Mouse (Mus musculus) cerebellum, adult 11 months (tissue): ENCODE data around the gene Cpox.

ENCODE experiments used
- DNase-seq: peaks from one replicate; pipeline ENCODE4 v3.0.0; 2022

The Cpox gene

DNA sequence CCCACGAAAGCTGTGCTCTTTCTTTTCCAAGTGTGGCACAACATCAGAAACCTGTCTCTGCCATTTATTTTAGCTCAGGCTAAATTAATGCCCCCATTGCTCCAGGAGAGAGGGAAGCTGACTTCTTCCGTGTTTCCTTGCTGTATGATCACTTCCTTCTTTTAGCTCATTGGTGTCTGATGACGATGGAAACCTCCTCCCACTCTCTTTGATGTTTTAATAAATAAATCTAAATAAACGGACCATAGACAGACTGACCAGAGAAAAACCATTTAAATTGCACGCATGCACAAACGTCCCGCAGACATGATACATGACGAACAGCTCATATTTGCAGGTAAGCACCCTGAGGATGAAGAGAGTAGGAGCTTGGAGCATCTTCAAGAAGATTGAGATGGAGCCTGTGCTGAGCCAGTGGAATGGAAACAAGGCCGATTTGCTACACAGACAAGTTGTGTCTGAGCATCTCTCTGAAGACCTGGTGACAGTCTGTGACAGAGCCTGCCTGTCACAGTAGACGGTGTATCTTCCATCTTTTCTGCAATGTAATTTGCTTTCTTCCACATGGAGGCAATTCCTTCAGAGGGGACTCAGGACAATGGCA is 32.3 kb downstream of the Cpox start:
- DNase-seq = no peak

DNA sequence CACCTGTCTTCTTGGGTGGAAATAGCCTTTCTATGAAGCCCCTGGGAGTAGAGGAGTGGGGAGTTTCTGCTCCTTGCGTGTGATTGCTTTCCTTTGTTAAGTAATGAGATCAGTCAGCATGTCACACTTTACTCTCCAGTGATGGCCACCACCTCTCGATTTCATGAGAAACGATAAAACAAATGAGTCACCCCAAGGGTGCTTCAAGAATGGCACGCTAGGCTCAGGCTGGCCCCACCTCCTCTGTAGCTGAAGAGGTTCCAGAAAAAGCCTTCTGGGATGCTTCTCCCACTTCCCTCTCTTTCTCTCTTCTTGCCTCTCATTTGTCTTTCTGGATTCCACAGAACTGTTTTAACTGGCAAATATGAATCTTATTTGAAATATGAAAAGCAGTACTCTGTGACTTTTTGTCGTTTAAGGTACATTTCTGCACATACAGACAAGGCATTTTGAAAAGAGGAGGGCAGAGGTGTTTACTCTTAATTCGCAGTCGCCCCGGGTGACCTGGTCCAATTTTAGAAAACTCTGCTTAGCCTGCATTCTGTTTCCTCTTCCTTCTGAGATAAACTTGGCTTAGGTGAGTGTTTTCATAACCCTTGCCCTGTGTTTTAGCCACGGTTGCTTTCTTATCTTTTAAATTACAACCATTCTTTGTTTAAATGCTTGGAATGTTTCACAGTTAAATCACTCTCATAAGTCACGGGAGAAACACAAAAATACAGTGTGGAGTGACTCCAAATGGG is 33.5 kb downstream of the Cpox start:
- DNase-seq = no peak

- no peak for DNase-seq
These were observed 34.9 kb downstream of the Cpox start for GRCm38 (mm10) chr16:58704999-58705398.

- DNase-seq = no peak
These were observed 37.3 kb downstream of the Cpox start for GRCm38 (mm10) chr16:58707276-58707905.

DNA sequence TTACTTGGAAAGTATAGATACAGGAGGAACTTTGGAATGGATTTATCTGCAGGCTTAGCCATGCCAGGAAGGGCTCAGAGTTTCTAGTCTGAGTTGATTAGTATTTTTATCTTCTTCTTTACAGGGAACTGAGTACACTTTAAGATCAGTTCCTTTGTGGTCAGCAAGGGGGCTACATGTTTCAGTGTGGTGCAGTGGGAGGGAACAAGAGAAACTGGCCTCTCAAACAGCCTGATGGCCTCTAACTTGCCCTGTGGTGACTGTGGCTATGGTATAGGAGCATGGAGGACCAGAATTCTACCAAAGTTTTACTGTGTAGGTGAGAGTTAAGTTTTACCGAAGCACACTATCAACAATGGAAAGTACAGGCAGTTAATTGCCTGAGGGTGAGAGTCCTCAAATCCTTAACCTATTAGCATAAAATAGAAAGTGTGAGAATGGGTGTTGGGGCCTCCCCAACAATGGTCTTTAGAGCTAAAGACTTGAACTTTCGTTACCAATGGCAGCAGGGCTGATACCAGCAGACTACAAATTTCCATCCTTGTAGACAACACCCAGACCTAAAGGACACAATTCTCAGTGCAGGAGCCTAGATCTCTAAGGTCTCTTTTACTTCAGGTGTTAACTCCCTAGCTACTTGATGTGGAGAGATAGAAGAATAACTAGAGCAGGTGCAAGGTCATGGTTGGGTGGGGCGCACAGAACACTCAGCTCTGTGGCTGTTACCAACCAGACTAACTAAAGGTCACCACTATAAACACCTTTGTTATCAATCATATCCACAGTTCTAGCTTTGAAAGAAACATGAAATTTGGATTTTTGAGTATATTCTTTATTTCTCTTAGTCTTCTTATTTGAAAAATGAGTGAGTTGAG is 38.7 kb downstream of the Cpox start:
- DNase-seq = no peak

GRCm38 (mm10) chr16:58709536-58709935 is 39.4 kb downstream of the Cpox start:
- DNase-seq = no peak

DNA sequence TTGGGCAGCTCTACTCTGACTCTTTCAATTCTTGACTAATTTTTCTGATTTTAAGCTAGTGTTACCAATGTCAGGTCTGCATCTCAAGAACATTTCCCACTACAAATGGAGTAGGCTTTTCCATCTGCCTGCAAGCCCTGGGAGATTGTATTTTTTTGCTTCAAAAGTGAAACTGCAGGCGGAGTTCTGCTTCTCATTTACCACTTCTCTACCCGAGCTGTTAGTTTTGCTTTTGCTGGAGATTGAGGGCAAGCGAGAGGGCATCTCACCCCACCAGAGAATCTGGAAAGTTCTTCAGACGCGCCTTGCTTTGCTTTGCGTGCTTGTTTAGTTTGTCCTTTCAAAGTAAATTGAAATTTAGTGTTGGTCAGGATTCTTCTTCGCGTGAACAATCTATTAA is 42.1 kb downstream of the Cpox start:
- no peak for DNase-seq

GRCm38 (mm10) chr16:58713128-58713527 is 43.0 kb downstream of the Cpox start:
- DNase-seq = no peak

- no peak for DNase-seq
These were observed 44.9 kb downstream of the Cpox start for GRCm38 (mm10) chr16:58715018-58715417.

GRCm38 (mm10) chr16:58718666-58719120 is 48.6 kb downstream of the Cpox start, which contains the start of gene Gpr15:
Gpr15 (minus strand) TSS chr16:58719070.
- no peak for DNase-seq

DNA sequence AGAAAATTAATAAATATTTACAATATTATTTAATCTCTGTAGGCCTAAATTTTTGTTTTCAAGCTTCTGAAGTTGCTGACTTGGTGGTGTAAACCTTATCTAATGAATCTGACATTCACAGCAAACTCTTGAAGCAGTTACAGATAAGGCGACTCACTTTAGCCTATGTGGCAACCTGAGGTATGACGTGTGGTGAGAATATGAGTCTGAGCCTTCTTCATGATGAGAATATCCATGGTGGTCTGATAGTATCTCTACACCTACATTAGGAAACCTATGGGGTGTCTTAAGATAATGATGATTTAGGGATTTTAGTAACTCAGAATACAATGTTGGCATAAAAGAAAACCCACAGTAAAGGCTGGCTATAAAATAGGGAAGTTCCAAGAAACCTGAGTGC is 52.2 kb downstream of the Cpox start:
- DNase-seq = no peak

DNA sequence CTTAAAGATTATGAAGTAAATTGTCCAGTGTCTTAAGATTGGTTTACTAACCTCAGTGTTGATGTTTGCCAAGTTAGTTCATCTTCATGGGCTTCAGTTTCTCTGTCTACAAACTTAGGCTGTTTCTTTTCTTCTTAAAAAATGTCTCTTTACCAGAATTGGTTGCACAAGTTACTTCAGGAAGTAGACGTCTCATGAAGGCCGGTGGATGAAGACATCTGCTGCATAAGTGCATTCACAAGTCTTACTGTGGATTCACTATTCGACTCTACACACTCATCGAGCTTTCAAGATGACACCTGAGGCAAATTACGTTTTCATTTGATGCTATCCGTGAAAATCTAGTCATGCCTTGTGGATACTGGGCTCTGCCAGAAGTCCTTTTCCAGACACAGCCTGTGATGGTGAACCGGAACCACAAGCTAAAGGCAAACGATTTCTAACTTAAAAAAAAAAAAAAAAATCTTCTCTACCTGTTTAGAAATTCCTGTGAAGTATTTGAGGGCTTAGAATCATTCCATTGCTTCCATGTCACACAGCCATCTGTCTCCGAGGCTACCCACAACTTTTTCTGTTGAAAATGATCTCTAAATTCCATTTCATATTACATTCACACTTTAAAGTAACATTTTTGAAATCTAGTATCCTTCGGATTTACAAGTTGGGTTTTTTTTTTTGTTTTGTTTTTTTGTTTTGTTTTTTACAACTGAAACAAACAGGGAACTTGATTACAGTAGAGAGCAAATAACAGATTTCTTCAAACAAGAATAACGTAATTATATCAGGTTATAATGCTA is 56.8 kb downstream of the Cpox start:
- no peak for DNase-seq

DNA sequence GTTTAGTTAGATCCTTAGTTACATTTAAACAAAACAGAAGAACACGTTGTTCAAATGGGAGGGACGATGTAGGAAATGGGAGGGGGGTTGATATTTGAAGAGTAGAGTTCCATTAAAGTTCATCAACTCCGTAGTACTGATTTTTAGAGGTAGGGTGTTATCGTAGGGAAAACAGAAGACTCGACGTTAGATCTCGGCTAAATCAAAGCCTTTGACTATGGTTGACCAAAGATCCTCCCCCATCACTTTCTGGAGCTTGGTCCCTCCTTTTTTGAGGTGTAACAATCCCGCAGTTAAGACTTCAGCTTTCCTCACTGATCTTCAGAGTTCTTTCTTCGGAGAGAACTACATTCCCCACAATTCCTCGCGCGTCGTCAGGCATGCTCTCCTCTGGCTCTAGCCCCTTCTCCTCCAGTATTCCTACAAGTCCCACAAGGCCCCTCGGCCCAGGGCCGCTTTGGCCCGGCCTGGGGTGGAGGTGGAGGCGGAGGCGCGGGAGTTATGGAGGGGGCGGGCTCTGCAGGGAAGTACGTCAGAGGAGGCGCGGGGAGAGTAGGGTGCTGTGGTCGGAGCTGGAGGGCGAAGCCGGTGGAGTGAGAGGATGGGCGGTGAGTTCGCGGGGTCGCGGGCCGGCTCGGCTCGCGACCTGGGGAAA is 57.5 kb downstream of the Cpox start, which contains the start of gene Cldnd1:
Gene Cldnd1 (plus strand): TSS at position 434 of the 655 bp plus-strand sequence.
- DNase-seq = peak; percentile 93

GRCm38 (mm10) chr16:58728176-58728671 is 58.1 kb downstream of the Cpox start:
- DNase-seq = no peak

DNA sequence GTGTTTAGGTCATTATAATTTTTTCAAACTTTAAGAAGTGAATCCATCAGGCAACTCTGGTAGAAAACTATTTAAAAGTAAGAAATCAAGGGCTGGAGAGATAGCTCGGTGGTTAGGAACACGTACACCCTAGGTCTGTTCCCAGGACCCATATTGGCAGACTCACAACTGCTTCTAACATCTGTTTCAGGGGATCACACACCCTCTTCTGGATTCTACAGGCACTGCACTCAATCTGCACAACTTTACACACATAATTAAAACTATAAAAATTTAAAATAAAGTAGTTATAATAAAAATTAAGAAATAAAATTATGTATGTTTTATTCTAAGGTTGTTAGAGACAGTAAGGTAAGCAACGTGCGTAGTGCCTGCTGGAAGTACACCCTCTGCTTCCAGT is 68.1 kb downstream of the Cpox start:
- no peak for DNase-seq

DNA sequence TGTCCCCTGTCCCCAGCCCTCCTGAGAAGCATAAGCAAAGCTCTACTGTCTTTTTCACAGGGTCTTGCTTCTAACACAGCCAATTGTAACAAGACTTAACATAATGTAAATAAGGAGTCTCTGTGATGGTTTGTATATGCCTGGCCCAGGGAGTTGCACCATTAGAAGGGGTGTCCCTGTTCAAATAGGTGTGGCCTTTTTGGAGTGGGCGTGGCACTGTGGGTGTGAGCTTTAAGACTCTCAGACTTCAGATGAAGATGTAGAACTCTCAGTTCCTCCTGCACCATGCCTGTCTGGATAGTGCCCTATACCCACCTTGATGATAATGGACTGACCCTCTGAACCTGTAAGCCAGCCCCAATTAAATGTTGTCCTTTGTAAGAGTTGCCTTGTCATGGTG is 68.7 kb downstream of the Cpox start:
- no peak for DNase-seq

DNA sequence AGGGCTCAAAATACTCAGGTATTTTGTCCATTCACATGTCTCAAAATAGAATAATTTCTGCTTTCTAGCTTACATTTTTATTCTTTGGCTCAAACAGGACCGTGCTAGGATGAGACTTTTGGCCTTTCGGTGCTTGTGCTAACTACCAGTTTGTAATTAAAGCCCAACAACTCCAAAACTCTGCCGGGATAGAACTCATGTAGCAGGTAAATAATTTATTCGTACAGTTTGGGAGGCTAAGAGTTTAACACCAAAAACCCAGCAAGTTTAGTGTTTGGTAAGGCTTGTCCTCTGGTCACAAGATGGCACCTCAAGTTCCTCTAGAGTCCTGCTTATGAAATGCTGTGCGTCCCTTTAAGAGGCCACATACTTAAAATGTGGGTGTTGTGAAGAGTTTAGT is 70.7 kb downstream of the Cpox start:
- DNase-seq = no peak

DNA sequence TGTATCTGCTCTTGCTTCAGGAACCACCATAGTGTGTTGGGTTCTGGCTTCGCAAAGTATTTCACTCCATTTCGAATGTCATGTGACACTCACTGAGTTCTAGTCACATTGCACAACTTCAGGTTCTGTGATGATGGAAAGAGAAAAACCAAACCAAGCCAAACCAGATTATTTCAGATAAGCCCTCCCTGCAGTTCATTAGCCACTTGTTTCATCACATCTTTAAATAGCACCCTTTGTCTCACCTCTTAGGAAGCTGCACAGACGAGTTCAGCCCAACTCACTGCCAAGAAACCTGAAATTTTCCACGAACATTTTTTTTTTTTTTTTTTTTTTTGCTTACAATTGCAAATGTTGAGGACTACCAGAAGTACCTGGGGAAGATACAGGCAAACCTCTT is 76.6 kb downstream of the Cpox start:
- no peak for DNase-seq

DNA sequence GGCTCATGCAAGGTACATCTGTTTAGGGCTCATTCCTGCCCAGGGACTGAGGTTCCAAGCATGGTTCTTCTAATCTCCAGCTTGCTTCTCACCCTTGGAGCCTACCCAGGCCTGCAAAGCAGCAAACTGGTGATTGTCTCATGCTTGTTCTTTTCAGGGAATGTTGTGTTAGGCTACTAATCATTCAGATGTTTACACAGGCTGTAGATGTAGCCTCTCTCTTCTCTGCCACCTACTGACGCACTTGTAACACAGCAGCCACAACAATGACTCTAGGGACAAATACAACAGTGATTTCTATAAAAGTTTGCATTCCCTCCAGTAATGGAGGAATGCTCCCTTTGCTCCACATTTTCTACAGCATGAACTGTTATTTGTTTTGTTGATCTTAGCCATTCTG is 81.2 kb downstream of the Cpox start:
- DNase-seq = no peak

DNA sequence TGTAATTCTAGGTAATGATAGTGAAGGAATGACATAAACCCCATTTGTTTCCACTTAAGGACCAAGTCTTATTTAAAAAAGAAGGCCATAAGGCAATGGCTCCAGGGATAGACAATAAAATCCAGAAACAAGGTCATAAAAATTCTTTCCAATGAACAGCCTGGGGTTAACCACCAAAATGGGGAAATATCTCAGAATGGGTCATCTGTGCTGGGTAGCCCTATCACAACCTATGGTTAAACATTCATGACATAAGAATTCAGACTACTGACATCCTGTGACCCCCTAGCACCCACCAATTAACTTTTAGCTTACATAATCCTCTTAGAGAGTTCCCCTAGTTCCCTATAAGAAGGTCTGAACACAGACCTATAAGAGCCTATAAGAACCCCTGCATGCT is 86.1 kb downstream of the Cpox start:
- DNase-seq = no peak

- DNase-seq = no peak
These were observed 93.0 kb downstream of the Cpox start, which contains the start of gene Olfr172 for GRCm38 (mm10) chr16:58763076-58763475. Olfr172 (minus strand) TSS chr16:58763176.
